Mouse (Mus musculus) midbrain, embryonic 12.5 days (tissue): Measurements from ENCODE around the gene Mex3d. TPM values are rescaled to one million over a fixed set of nuclear protein-coding genes. Genes with fewer than 3 reads are reported as not detected.

Source experiments
- ATAC-seq: fragments of 200-750 bp; cut with Nextera tagmentation; 2 replicates; pipeline ENCODE4 v1.8.0; 2017; ENCODE audit warnings: low read depth, moderate TSS enrichment, moderate library complexity; ENCODE audit not compliant: low FRiP score
- H3K27ac ChIP-seq: fragments of 300-500 bp; sonication (generic); replicated peaks from 2 replicates; pipeline ENCODE4 v1.5.1; 2016; ENCODE audit warnings: mild to moderate bottlenecking
- H3K27me3 ChIP-seq: fragments of 300-500 bp; sonication (generic); 2 replicates; pipeline ENCODE4 v1.6.1; 2016; ENCODE audit warnings: mild to moderate bottlenecking
- H3K36me3 ChIP-seq: fragments of 300-500 bp; sonication (generic); 2 replicates; pipeline ENCODE4 v1.6.1; 2016
- H3K4me1 ChIP-seq: fragments of 300-500 bp; sonication (generic); 2 replicates; pipeline ENCODE4 v1.6.1; 2016
- H3K4me2 ChIP-seq: fragments of 300-500 bp; sonication (generic); replicated peaks from 2 replicates; pipeline ENCODE4 v1.6.1; 2016; ENCODE audit warnings: mild to moderate bottlenecking, moderate library complexity
- H3K4me3 ChIP-seq: fragments of 300-500 bp; sonication (generic); 2 replicates; pipeline ENCODE4 v1.5.1; 2016; ENCODE audit warnings: mild to moderate bottlenecking
- H3K9ac ChIP-seq: fragments of 300-500 bp; sonication (generic); replicated peaks from 2 replicates; pipeline ENCODE4 v1.6.1; 2016; ENCODE audit warnings: mild to moderate bottlenecking, moderate library complexity
- H3K9me3 ChIP-seq: fragments of 300-500 bp; sonication (generic); 2 replicates; pipeline ENCODE4 v1.6.1; 2016; ENCODE audit warnings: mild to moderate bottlenecking
- WGBS: fragments of 180-500 bp; shearing (Covaris S2); methylation state at CpG from one replicate; pipeline ENCODE4 v1.1.7; 2016; 5-methylcytosine and 5-hydroxymethylcytosine counted together
- polyA plus RNA-seq: library from polyadenylated mRNA; unstranded; fragments of >200 nt; fragmentation: Nextera tagmentation; extraction: Ambion mirVana; gene quantifications from 2 replicates; pipeline ENCODE4 v1.2.1, GENCODE M21; 2016

Mex3d gene
- polyA plus RNA-seq = 18.4 and 19.7 TPM in 2 replicates

DNA sequence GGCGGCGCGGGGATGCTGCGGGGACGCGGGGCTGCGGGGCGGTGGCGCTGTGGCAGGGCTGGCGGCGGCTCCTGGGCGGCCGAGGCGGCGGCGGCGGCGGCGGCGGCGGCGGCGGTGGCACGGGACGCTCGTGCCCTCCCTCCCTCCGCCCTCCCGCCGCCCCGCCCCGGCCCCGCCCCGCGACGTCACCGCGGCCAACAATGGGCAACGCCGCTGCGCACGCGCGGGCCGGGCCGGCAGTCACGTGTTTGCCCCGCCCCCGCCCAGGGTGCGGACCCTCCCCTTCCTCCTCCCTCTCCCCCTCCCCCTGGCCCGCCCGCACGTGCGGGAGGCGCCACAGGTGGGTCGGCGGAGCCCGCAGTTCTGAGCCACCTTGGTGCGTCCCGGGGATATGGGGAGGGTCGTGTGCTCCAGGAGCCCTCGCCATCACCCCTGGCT is at the start of gene Mex3d:
Gene Mex3d (minus strand): TSS at position 138 of the 438 bp plus-strand sequence.
- Histone ChIP-seq H3K27me3 (no peaks in the 10 kb centered on the region), H3K9me3 (no peaks in the 10 kb centered on the region), H3K4me1 (peaks cover 41% of the 10 kb centered on the region), H3K27ac (peak within 1 kb of the TSS; percentile 98), H3K4me2 (peak within 1 kb of the TSS; percentile 91), H3K9ac (peak within 1 kb of the TSS; percentile 100), H3K4me3 (peak within 1 kb of the TSS; percentile 99), H3K36me3 (peaks cover 53% of the 10 kb centered on the region)
- 2% methylated on average over 10 of the region's 61 CpGs for WGBS
- peak; percentile 13 for ATAC-seq

- H3K4me3 ChIP-seq = no peak overlapping the region
- H3K36me3 ChIP-seq = no peaks in the 10 kb centered on the region
- WGBS = 9% methylated on average over 9 of the region's 9 CpGs
- ATAC-seq = no peak
- no peak overlapping the region; the same call in 1 of the 2 replicates for H3K9ac ChIP-seq
- peaks cover 6% of the 10 kb centered on the region; the same call in 1 of the 2 replicates for H3K27me3 ChIP-seq
- no peak overlapping the region for H3K4me2 ChIP-seq
- no peak overlapping the region for H3K27ac ChIP-seq
- peaks cover 9% of the 10 kb centered on the region for H3K4me1 ChIP-seq
- no peaks in the 10 kb centered on the region for H3K9me3 ChIP-seq
These were observed 48.8 kb upstream of the Mex3d start for GRCm38 (mm10) chr10:80436276-80436675.

- H3K4me3 ChIP-seq = no peak overlapping the region
- ATAC-seq = no peak
- peaks cover 6% of the 10 kb centered on the region; the same call in 1 of the 2 replicates for H3K27me3 ChIP-seq
- H3K27ac ChIP-seq = no peak overlapping the region
- no peak overlapping the region for H3K4me2 ChIP-seq
- peaks cover 14% of the 10 kb centered on the region for H3K4me1 ChIP-seq
- H3K9me3 ChIP-seq = no peaks in the 10 kb centered on the region
- no peak overlapping the region; the same call in 1 of the 2 replicates for H3K9ac ChIP-seq
- 36% methylated on average over 7 of the region's 7 CpGs for WGBS
- H3K36me3 ChIP-seq = peaks cover 3% of the 10 kb centered on the region
These were observed 48.3 kb upstream of the Mex3d start for GRCm38 (mm10) chr10:80435764-80436163.

DNA sequence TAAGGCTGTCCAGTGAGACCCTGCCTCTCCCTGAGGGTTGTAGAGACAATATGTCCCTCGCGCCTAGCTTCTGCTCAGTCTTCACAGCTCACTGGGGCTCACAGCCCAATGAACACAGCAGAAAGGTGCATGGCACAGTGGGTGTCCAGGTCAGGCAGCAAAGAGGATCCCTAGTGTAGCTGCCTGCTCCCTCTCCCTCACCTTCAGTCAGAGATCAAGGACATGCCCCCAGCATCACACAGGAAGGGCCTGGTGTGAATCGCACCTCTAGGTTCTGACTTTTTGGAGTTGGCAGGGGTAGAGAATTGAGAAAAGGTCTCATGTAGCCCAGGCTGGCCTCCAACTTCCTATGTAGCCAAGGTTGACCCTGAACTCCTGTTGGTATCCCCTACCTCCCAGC is 47.4 kb upstream of the Mex3d start:
- no peak overlapping the region for H3K9ac ChIP-seq
- H3K36me3 ChIP-seq = peaks cover 12% of the 10 kb centered on the region
- H3K9me3 ChIP-seq = no peaks in the 10 kb centered on the region
- peaks cover 6% of the 10 kb centered on the region; the same call in 1 of the 2 replicates for H3K27me3 ChIP-seq
- peaks cover 22% of the 10 kb centered on the region for H3K4me1 ChIP-seq
- H3K27ac ChIP-seq = no peak overlapping the region
- no peak overlapping the region for H3K4me2 ChIP-seq
- peak overlapping the region; percentile 98; the same call in 1 of the 2 replicates for H3K4me3 ChIP-seq
- 77% methylated on average over 3 of the region's 3 CpGs for WGBS
- no peak for ATAC-seq

DNA sequence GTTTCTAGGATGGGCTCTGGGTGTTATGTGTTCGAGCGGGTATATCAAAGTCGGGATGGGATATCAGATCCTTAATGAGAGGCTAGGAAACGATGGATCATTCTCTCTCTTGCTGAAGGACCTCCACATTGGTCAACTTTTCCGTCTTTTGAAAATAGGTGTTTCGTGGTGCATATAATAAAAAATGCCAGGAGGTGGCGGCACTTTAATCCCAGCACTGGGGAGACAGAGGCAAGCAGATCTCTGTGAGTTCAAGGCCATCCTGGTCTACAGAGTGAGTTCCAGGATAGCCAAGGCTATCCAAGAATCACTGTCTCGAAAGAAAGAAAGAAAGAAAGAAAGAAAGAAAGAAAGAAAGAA is 46.8 kb upstream of the Mex3d start:
- ATAC-seq = no peak
- H3K9ac ChIP-seq = no peak overlapping the region
- peaks cover 6% of the 10 kb centered on the region; the same call in 1 of the 2 replicates for H3K27me3 ChIP-seq
- peaks cover 22% of the 10 kb centered on the region for H3K4me1 ChIP-seq
- H3K36me3 ChIP-seq = peaks cover 18% of the 10 kb centered on the region
- peak overlapping the region; percentile 88 for H3K4me2 ChIP-seq
- peak overlapping the region; percentile 98 for H3K4me3 ChIP-seq
- WGBS = 13% methylated on average over 8 of the region's 8 CpGs
- H3K9me3 ChIP-seq = no peaks in the 10 kb centered on the region
- H3K27ac ChIP-seq = peak overlapping the region; percentile 88

- peaks cover 24% of the 10 kb centered on the region for H3K36me3 ChIP-seq
- 0 out of 2 replicates have a peak, but pooled peaks cover 6% of the 10 kb centered on the region for H3K27me3 ChIP-seq
- H3K9me3 ChIP-seq = no peaks in the 10 kb centered on the region
- peak within 1 kb of the TSS; percentile 88 for H3K4me2 ChIP-seq
- H3K27ac ChIP-seq = peak within 1 kb of the TSS; percentile 88
- WGBS = under 1% methylated on average over 43 of the region's 61 CpGs
- H3K9ac ChIP-seq = peak within 1 kb of the TSS; percentile 93
- H3K4me1 ChIP-seq = peaks cover 22% of the 10 kb centered on the region
- peak within 1 kb of the TSS; percentile 98 for H3K4me3 ChIP-seq
- peak; percentile 91 for ATAC-seq
These were observed 46.2 kb upstream of the Mex3d start, which contains the start of gene Tcf3 for GRCm38 (mm10) chr10:80433513-80434232. TSS of gene Tcf3 (minus strand) at chr10:80433647.

GRCm38 (mm10) chr10:80432936-80433512 is 45.6 kb upstream of the Mex3d start:
- H3K36me3 ChIP-seq = peaks cover 30% of the 10 kb centered on the region
- peak; percentile 36; the same call in 1 of the 2 replicates for ATAC-seq
- H3K9ac ChIP-seq = peak overlapping the region; percentile 93
- H3K27ac ChIP-seq = peak overlapping the region; percentile 88
- peak overlapping the region; percentile 88 for H3K4me2 ChIP-seq
- H3K4me3 ChIP-seq = peak overlapping the region; percentile 98
- no peaks in the 10 kb centered on the region for H3K9me3 ChIP-seq
- peaks cover 22% of the 10 kb centered on the region for H3K4me1 ChIP-seq
- 0 out of 2 replicates have a peak, but pooled peaks cover 6% of the 10 kb centered on the region for H3K27me3 ChIP-seq
- 0% methylated on average over 52 of the region's 60 CpGs for WGBS

- Histone ChIP-seq H3K4me3 (peak overlapping the region; percentile 98), H3K27ac (peak overlapping the region; percentile 88), H3K9ac (peak overlapping the region; percentile 93), H3K27me3 (0 out of 2 replicates have a peak, but pooled peaks cover 6% of the 10 kb centered on the region), H3K36me3 (peaks cover 36% of the 10 kb centered on the region), H3K9me3 (no peaks in the 10 kb centered on the region), H3K4me2 (peak overlapping the region; percentile 88), H3K4me1 (peaks cover 22% of the 10 kb centered on the region)
- WGBS = 1% methylated on average over 4 of the region's 4 CpGs
- ATAC-seq = no peak
These were observed 44.9 kb upstream of the Mex3d start for GRCm38 (mm10) chr10:80432387-80432785.

GRCm38 (mm10) chr10:80431570-80432386 is 44.3 kb upstream of the Mex3d start:
- Histone ChIP-seq H3K27me3 (0 out of 2 replicates have a peak, but pooled peaks cover 6% of the 10 kb centered on the region), H3K9ac (peak overlapping the region; percentile 93), H3K4me1 (peaks cover 22% of the 10 kb centered on the region), H3K27ac (peak overlapping the region; percentile 88), H3K4me3 (peak overlapping the region; percentile 98), H3K4me2 (peak overlapping the region; percentile 88), H3K9me3 (no peaks in the 10 kb centered on the region), H3K36me3 (peaks cover 42% of the 10 kb centered on the region)
- no peak for ATAC-seq
- WGBS = 22% methylated on average over 16 of the region's 16 CpGs

DNA sequence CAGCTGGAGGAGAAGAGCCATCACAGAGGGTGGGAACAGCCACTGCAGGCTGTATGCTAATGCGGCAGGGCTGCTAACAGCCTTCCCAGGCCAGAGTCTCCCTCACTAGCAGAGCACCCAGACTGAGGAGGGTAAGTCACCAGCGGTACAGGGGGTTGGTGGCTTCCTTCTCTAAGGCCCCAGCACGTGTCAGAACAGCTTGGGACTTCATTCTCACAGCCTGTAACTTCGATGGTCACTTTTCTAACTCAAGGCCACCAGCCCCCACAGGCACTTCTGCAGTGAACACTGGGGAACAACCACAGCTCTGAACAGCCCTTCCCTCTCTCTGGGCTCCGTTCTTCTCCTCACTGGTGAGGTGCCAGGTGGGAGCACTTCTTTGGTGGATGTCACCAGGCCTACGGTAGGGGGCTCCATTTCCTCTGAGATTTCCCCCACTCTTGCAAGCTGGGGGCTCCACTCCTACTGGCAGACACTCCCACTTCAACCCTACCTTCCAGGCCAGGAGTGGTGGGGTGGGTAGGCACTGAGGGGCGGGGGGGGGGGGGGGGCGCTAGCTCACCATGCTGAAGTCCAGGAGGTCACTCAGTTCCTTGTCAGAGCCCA is 43.0 kb upstream of the Mex3d start:
- 0 out of 2 replicates have a peak overlapping the region, but pooled peaks have one; percentile 88 for H3K27ac ChIP-seq
- ATAC-seq = no peak
- peak overlapping the region; percentile 88; the same call in 1 of the 2 replicates for H3K4me2 ChIP-seq
- WGBS = 74% methylated on average over 8 of the region's 8 CpGs
- H3K27me3 ChIP-seq = no peaks in the 10 kb centered on the region
- H3K9me3 ChIP-seq = no peaks in the 10 kb centered on the region; the same call in 1 of the 2 replicates
- peaks cover 22% of the 10 kb centered on the region for H3K4me1 ChIP-seq
- H3K9ac ChIP-seq = 0 out of 2 replicates have a peak overlapping the region, but pooled peaks have one; percentile 24
- 0 out of 2 replicates have a peak overlapping the region, but pooled peaks have one; percentile 98 for H3K4me3 ChIP-seq
- H3K36me3 ChIP-seq = peaks cover 55% of the 10 kb centered on the region

GRCm38 (mm10) chr10:80429800-80430199 is 42.3 kb upstream of the Mex3d start:
- peaks cover 22% of the 10 kb centered on the region for H3K4me1 ChIP-seq
- H3K4me2 ChIP-seq = no peak overlapping the region
- H3K4me3 ChIP-seq = no peak overlapping the region
- H3K9ac ChIP-seq = no peak overlapping the region
- ATAC-seq = no peak
- H3K9me3 ChIP-seq = peaks cover 5% of the 10 kb centered on the region; the same call in 1 of the 2 replicates
- H3K27ac ChIP-seq = no peak overlapping the region
- peaks cover 62% of the 10 kb centered on the region for H3K36me3 ChIP-seq
- WGBS = 89% methylated on average over 8 of the region's 8 CpGs
- H3K27me3 ChIP-seq = no peaks in the 10 kb centered on the region
